Mouse (Mus musculus) megakaryocyte, embryonic 14.5 days (primary cell): ENCODE results near the gene Eri3.

ENCODE experiments used
- FLI1 ChIP-seq: IDR thresholded peaks from 2 replicates; pipeline ENCODE4 v1.6.1; 2012; ENCODE audit warnings: low read length, inconsistent platforms, mixed read lengths
- GATA1 ChIP-seq: IDR thresholded peaks from 3 replicates; pipeline ENCODE4 v1.6.1; 2012; ENCODE audit warnings: mixed read lengths, low read length, inconsistent platforms, borderline replicate concordance

GRCm38 (mm10) chr4:117527116-117527899, 22.9 kb upstream of the Eri3 start:
- TF ChIP-seq GATA1 (no peak), FLI1 (no peak)
